Mouse (Mus musculus): ENCODE measurements at regions not wholly inside any gene's neighbourhood (a gene's known extent, or its start where the extent isn't known, plus 50 kb on each side); places are given as distances from the start of the nearest gene placed in this dataset.

DNA sequence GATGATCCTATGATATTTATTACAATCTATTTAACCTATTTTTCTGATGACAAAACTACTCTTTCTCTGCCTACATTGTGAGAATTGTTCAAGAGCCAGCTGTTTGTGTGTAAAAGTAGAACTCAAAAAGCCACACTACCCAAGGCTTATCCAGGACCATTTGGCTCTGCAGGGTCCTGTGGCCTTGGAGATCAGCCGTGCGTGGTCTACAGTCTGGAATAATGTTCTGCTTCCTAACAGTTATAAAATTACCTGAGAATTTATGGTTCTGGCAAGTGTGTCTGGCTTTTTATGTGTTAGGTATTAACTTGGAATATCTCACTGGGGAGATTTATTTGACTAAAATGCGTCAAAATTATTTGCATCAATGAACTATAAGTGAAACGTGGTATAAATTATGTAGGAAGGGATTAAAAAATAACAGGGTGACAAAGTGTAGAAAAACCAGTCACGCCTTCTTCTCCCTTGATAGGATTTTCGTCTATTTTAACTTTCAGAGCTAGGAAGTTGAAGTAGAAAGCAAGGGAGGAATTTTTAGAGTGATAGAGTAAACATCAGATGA, 1789.0 kb upstream of the Gm7489 start:
- DNase-seq: no peak
- H3K27me3 ChIP-seq (ENCODE audit: control insufficient read depth, insufficient read depth, low read length): no peaks in the 10 kb centered on the region
- H3K36me3 ChIP-seq (ENCODE audit: control insufficient read depth, insufficient read depth, low read length): no peaks in the 10 kb centered on the region
- 82% methylated on average over 6 of the region's 6 CpGs for WGBS
- no peaks in the 10 kb centered on the region for H3K4me1 ChIP-seq (replicated peaks; ENCODE audit: control insufficient read depth, insufficient read depth, low read length)
- H3K27ac ChIP-seq (ENCODE audit: control insufficient read depth, insufficient read depth, low read length): no peak overlapping the region
- TF ChIP-seq POLR2A (IDR thresholded peaks at IDR 0.05; ENCODE audit: control insufficient read depth, extremely low read depth, insufficient read depth, low read length, poor library complexity) (no peak), CTCF (IDR thresholded peaks at IDR 0.05; ENCODE audit: borderline replicate concordance, control insufficient read depth, extremely low read depth, insufficient read depth, low read length, poor library complexity) (no peak)
- H3K4me3 ChIP-seq (ENCODE audit: control insufficient read depth, insufficient read depth, low read length): no peak overlapping the region

DNA sequence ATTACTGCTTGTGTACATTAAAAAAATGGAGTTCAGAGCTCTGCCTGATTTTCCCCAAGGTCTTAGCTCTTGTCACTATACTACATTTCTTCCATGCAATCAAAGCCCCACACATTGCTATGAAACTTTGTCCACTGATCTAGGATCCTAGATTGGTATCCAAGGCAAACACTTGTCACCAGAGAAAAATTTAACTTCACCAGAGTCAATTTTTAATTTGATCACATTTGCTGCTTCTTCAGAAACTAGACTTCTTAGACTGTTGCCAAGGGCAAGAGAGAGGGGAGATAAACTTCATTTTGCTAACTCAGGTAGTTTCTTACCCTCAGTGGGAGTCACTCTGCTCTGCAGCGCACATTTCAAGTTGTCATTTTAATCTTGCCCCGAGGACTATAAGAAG, 1775.9 kb upstream of the Gm7489 start:
- H3K36me3 ChIP-seq (ENCODE audit: control insufficient read depth, insufficient read depth, low read length): no peaks in the 10 kb centered on the region
- H3K4me3 ChIP-seq (ENCODE audit: control insufficient read depth, insufficient read depth, low read length): no peak overlapping the region
- no peaks in the 10 kb centered on the region for H3K4me1 ChIP-seq (replicated peaks; ENCODE audit: control insufficient read depth, insufficient read depth, low read length)
- TF ChIP-seq CTCF (IDR thresholded peaks at IDR 0.05; ENCODE audit: borderline replicate concordance, control insufficient read depth, extremely low read depth, insufficient read depth, low read length, poor library complexity) (no peak), POLR2A (IDR thresholded peaks at IDR 0.05; ENCODE audit: control insufficient read depth, extremely low read depth, insufficient read depth, low read length, poor library complexity) (no peak)
- H3K27me3 ChIP-seq (ENCODE audit: control insufficient read depth, insufficient read depth, low read length): no peaks in the 10 kb centered on the region
- no peak overlapping the region for H3K27ac ChIP-seq (ENCODE audit: control insufficient read depth, insufficient read depth, low read length)
- WGBS: 92% methylated on average over 2 of the region's 2 CpGs
- no peak for DNase-seq

DNA sequence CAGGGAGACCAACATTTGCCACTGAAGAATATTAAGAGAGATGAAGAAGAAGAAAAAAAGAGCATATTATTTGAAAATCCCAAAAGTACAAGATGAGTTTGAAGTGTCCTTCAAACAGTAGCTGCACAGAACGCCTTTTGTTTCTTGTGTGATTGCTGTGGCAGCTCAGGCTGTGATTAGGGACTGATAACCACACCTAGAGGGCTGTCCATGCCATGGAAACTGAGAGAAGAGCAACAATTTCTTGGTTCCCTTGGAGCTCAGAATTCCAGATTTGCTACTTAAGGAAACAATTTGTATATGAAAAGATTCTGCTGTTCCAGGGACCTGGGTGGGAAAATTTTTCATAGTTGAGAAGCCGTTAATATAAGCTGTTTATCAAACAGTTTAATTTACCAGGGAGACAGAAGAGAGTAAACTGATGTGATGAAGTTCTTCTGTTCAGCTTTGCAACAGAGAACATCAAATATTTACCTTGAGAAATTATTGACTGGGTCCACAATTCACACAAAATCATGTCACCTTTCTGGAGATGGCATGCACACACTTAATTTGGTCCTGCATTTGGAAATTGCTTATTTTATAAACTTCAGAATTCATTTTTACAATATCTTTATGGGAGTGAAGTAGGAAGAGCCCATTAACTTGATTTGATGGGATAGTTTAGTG, 1770.2 kb upstream of the Gm7489 start:
- no peak for TF ChIP-seq CTCF (IDR thresholded peaks at IDR 0.05; ENCODE audit: borderline replicate concordance, control insufficient read depth, extremely low read depth, insufficient read depth, low read length, poor library complexity)
- TF ChIP-seq POLR2A (IDR thresholded peaks at IDR 0.05; ENCODE audit: control insufficient read depth, extremely low read depth, insufficient read depth, low read length, poor library complexity): no peak
- Histone ChIP-seq H3K27ac (ENCODE audit: control insufficient read depth, insufficient read depth, low read length) (no peak overlapping the region), H3K4me3 (ENCODE audit: control insufficient read depth, insufficient read depth, low read length) (no peak overlapping the region), H3K4me1 (replicated peaks; ENCODE audit: control insufficient read depth, insufficient read depth, low read length) (no peaks in the 10 kb centered on the region), H3K27me3 (ENCODE audit: control insufficient read depth, insufficient read depth, low read length) (no peaks in the 10 kb centered on the region), H3K36me3 (ENCODE audit: control insufficient read depth, insufficient read depth, low read length) (no peaks in the 10 kb centered on the region)
- no peak for DNase-seq
- 86% methylated on average over 2 of the region's 2 CpGs for WGBS

DNA sequence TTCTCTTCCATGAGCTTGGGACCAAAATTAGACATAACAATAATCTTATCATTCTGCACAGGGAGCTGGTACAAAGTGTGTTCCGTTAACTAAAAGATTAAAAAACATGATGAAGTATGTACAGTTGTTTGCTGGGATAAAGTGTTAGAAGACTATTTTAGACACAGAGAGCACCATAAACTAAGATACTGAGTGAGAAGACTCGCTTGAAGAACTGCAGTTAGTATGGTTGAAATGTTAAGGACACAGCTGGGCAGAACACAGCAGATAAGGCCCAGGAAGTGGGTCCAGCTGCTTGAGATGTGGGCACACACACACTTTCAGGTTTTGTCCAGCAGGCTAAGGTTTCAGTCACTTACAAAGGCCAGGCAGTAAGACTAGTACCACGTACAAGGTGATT, 1748.0 kb upstream of the Gm7489 start:
- no peak for TF ChIP-seq POLR2A (IDR thresholded peaks at IDR 0.05; ENCODE audit: control insufficient read depth, extremely low read depth, insufficient read depth, low read length, poor library complexity)
- TF ChIP-seq CTCF (IDR thresholded peaks at IDR 0.05; ENCODE audit: borderline replicate concordance, control insufficient read depth, extremely low read depth, insufficient read depth, low read length, poor library complexity): no peak
- Histone ChIP-seq H3K27me3 (ENCODE audit: control insufficient read depth, insufficient read depth, low read length) (no peaks in the 10 kb centered on the region), H3K27ac (ENCODE audit: control insufficient read depth, insufficient read depth, low read length) (no peak overlapping the region), H3K4me1 (replicated peaks; ENCODE audit: control insufficient read depth, insufficient read depth, low read length) (no peaks in the 10 kb centered on the region), H3K36me3 (ENCODE audit: control insufficient read depth, insufficient read depth, low read length) (no peaks in the 10 kb centered on the region), H3K4me3 (ENCODE audit: control insufficient read depth, insufficient read depth, low read length) (no peak overlapping the region)
- no peak for DNase-seq
- WGBS: 76% methylated on average over 3 of the region's 3 CpGs

DNA sequence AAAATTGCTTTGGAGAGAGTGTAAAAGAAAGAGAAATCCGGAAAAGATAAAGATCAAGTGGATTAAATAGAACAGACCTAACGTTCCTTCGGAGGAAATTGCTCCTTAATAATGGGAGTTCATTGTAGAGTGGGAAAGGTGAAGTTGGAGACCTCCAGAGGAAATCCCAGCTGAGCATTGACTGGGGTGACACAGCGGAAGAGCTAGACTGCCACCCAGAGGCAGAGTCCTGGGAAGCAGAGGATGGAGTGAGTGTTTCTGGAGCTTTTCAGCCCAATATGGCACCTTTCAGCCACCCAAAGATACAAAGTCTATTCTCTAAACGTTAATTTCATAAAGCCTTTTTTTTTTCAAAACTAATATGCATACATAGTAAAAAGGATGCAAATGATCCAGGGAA, 1731.3 kb upstream of the Gm7489 start:
- no peak for DNase-seq
- Histone ChIP-seq H3K4me1 (replicated peaks; ENCODE audit: control insufficient read depth, insufficient read depth, low read length) (no peaks in the 10 kb centered on the region), H3K27ac (ENCODE audit: control insufficient read depth, insufficient read depth, low read length) (no peak overlapping the region), H3K4me3 (ENCODE audit: control insufficient read depth, insufficient read depth, low read length) (no peak overlapping the region), H3K27me3 (ENCODE audit: control insufficient read depth, insufficient read depth, low read length) (no peaks in the 10 kb centered on the region), H3K36me3 (ENCODE audit: control insufficient read depth, insufficient read depth, low read length) (no peaks in the 10 kb centered on the region)
- TF ChIP-seq POLR2A (IDR thresholded peaks at IDR 0.05; ENCODE audit: control insufficient read depth, extremely low read depth, insufficient read depth, low read length, poor library complexity) (no peak), CTCF (IDR thresholded peaks at IDR 0.05; ENCODE audit: borderline replicate concordance, control insufficient read depth, extremely low read depth, insufficient read depth, low read length, poor library complexity) (no peak)
- WGBS: 32% methylated on average over 5 of the region's 5 CpGs

DNA sequence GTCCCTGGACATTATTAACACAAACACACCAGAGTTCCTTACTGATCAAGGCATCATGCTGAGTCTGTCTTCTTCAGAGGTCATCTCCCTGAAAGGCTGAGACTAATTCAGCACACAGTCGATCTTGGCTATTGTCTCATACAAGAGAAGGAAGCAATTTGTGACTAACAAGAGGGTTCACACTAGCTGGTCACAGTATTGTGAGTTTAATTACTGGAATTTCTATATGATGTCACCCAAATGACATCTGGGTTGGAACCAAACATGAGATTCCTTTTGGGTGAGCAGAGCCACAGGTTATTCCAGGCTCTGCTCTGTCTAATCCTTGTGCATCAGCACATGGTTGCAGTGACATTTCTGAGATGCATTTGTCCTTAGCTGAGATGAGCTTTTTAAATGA, 1728.9 kb upstream of the Gm7489 start:
- Histone ChIP-seq H3K36me3 (ENCODE audit: control insufficient read depth, insufficient read depth, low read length) (no peaks in the 10 kb centered on the region), H3K4me1 (replicated peaks; ENCODE audit: control insufficient read depth, insufficient read depth, low read length) (no peaks in the 10 kb centered on the region), H3K27ac (ENCODE audit: control insufficient read depth, insufficient read depth, low read length) (no peak overlapping the region), H3K27me3 (ENCODE audit: control insufficient read depth, insufficient read depth, low read length) (no peaks in the 10 kb centered on the region), H3K4me3 (ENCODE audit: control insufficient read depth, insufficient read depth, low read length) (no peak overlapping the region)
- TF ChIP-seq POLR2A (IDR thresholded peaks at IDR 0.05; ENCODE audit: control insufficient read depth, extremely low read depth, insufficient read depth, low read length, poor library complexity) (no peak), CTCF (IDR thresholded peaks at IDR 0.05; ENCODE audit: borderline replicate concordance, control insufficient read depth, extremely low read depth, insufficient read depth, low read length, poor library complexity) (no peak)
- no peak for DNase-seq
- WGBS: 35% methylated on average over 1 of the region's 1 CpGs

All from thymus, adult 2 months (tissue).